23 mouse cellular contexts compared by ENCODE assay signal in genomic region chr15:38575254-38575653, GRCm38 (mm10).
"Had no signal": no experiment of that assay in that cellular context is flagged by ENCODE, and none has a peak within 500 bp of the region (broad histone marks: within the 10 kb centered on the region; RNA-seq: fewer than 3 reads in every experiment).

No protein-coding gene starts in this region.

- H3K27me3 ChIP-seq: heart, embryonic 15.5 days; hindbrain, embryonic 13.5 days; hindbrain, embryonic 15.5 days; intestine, embryonic 15.5 days; kidney, embryonic 15.5 days; limb, embryonic 13.5 days; limb, embryonic 15.5 days had no signal

- H3K36me3 ChIP-seq: heart, embryonic 13.5 days; heart, embryonic 15.5 days; hindbrain, embryonic 13.5 days; hindbrain, embryonic 15.5 days; intestine, embryonic 15.5 days; kidney, embryonic 15.5 days; limb, embryonic 13.5 days; limb, embryonic 15.5 days; liver, embryonic 12.5 days had no signal

- H3K9me3 ChIP-seq: heart, embryonic 13.5 days; heart, embryonic 15.5 days; hindbrain, embryonic 13.5 days; hindbrain, embryonic 15.5 days; intestine, embryonic 15.5 days; kidney, embryonic 15.5 days; limb, embryonic 13.5 days; limb, embryonic 15.5 days; liver, embryonic 12.5 days had no signal

- H3K4me1 ChIP-seq: hindbrain, embryonic 13.5 days; hindbrain, embryonic 15.5 days; kidney, embryonic 15.5 days; limb, embryonic 13.5 days; limb, embryonic 15.5 days; liver, embryonic 12.5 days had no signal

- DNase-seq: gastrocnemius, postnatal 14 days; gastrocnemius, postnatal 36 days; heart, adult 11 months; heart, adult 2 months; heart, postnatal 14 days; heart, postnatal 36 days; kidney, adult 2 months; kidney, adult 9 months; kidney, postnatal 14 days; kidney, postnatal 36 days; left cerebral cortex, postnatal 4 days had no signal

- H3K4me3 ChIP-seq: heart, adult 2 months; heart, embryonic 13.5 days; heart, embryonic 15.5 days; hindbrain, embryonic 13.5 days; hindbrain, embryonic 15.5 days; intestine, embryonic 15.5 days; kidney, embryonic 15.5 days; limb, embryonic 13.5 days; limb, embryonic 15.5 days; liver, embryonic 12.5 days had no signal

- ATAC-seq: hindbrain, postnatal 0 days; inflammation-experienced regulatory T-cells, adult 6 months; intestine, embryonic 15.5 days; intestine, postnatal 0 days; liver, embryonic 12.5 days had no signal
